Mouse (Mus musculus) embryonic facial prominence, embryonic 10.5 days (tissue): ENCODE results near the gene Zscan4c. TPM values are rescaled to one million over a fixed set of nuclear protein-coding genes. Genes with fewer than 3 reads are reported as not detected.
"Not testable (repeated sequence)": the region's sequence is repeated elsewhere in the genome, so short reads cannot be mapped to it uniquely, and the experiment has no call there.

Source experiments
- DNase-seq: peaks from one replicate; pipeline ENCODE4 v3.0.0-alpha.2; 2017; ENCODE audit warnings: low spot score
- H3K27ac ChIP-seq: fragments of 300-500 bp; sonication (generic); replicated peaks from 2 replicates; pipeline ENCODE4 v1.5.1; 2016; ENCODE audit warnings: mild to moderate bottlenecking
- H3K27me3 ChIP-seq: fragments of 300-500 bp; sonication (generic); replicated peaks from 2 replicates; pipeline ENCODE4 v1.6.1; 2016; ENCODE audit warnings: low read depth, mild to moderate bottlenecking; ENCODE audit not compliant: poor library complexity, severe bottlenecking
- H3K36me3 ChIP-seq: fragments of 300-500 bp; sonication (generic); replicated peaks from 2 replicates; pipeline ENCODE4 v1.6.1; 2016; ENCODE audit warnings: mild to moderate bottlenecking, moderate library complexity
- H3K4me1 ChIP-seq: fragments of 300-500 bp; sonication (generic); 2 replicates; pipeline ENCODE4 v1.6.1; 2016
- H3K4me3 ChIP-seq: fragments of 300-500 bp; sonication (generic); 2 replicates; pipeline ENCODE4 v1.5.1; 2016; ENCODE audit warnings: mild to moderate bottlenecking, moderate library complexity
- H3K9me3 ChIP-seq: fragments of 300-500 bp; sonication (generic); 2 replicates; pipeline ENCODE4 v1.6.1; 2016; ENCODE audit warnings: mild to moderate bottlenecking
- WGBS: fragments of 180-500 bp; shearing (Covaris S2); methylation state at CpG from one replicate; pipeline ENCODE4 v1.1.7; 2016; 5-methylcytosine and 5-hydroxymethylcytosine counted together
- microRNA-seq: library from miRNA; unstranded; fragments of <30 nt; microRNA quantifications from one replicate; pipeline ENCODE4, GENCODE M21; 2017
- polyA plus RNA-seq: library from polyadenylated mRNA; unstranded; fragments of >200 nt; fragmentation: Nextera tagmentation; extraction: Ambion mirVana; gene quantifications from 2 replicates; pipeline ENCODE4 v1.2.1, GENCODE M21; 2016

The Zscan4c gene
- not detected in 2 replicates for polyA plus RNA-seq

DNA sequence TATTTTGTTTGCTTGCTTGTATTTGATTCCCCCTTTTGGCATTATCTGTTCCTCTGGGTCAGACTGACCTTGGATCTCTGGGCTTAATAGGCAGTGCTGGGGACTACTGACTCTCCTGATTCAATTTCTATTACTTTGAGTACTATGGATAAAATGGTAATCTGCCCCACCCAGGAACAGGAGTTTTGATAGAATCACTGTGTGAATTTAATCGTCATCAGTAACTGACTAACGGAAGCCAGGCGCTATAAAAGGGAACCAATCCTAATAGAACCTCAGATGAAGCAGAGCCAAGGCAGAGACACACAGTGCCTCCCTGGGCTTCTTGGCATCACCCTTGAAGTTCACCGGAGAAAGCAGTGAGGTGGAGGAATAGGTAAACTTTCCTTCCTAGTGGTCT, at the start of gene Zscan4c:
Gene Zscan4c, plus strand, starts transcription at position 301 of the 400 bp plus-strand sequence.
- WGBS = 92% methylated on average over 4 of the region's 4 CpGs
- H3K4me3 ChIP-seq, H3K27me3 ChIP-seq, H3K36me3 ChIP-seq, H3K4me1 ChIP-seq, H3K9me3 ChIP-seq, DNase-seq, H3K27ac ChIP-seq: not testable (repeated sequence)

Small RNA genes within 50 kb of the gene (microRNA-seq; reads per million reads assigned to microRNA genes)
- not detected for gene Mir297-1

Other genes starting within 250 kb of the Zscan4c start
- gene Zscan4b, start 100.7 kb upstream of the Zscan4c start, polyA plus RNA-seq = not detected in 2 replicates
- gene Zscan4-ps1, start 63.9 kb downstream of the Zscan4c start, polyA plus RNA-seq = not detected in 2 replicates
- gene Zscan4d, start 160.4 kb downstream of the Zscan4c start, polyA plus RNA-seq = not detected in 2 replicates